Mouse (Mus musculus) lung, embryonic 16.5 days (tissue): ENCODE data around the gene Ifna1. TPM values are rescaled to one million over a fixed set of nuclear protein-coding genes. Genes with fewer than 3 reads are reported as not detected.

Experiments used
- ATAC-seq: fragments of 200-750 bp; cut with Nextera tagmentation; 2 replicates; pipeline ENCODE4 v1.8.0; 2017; ENCODE audit warnings: low read depth, mild to moderate bottlenecking, moderate library complexity
- H3K27ac ChIP-seq: fragments of 300-500 bp; sonication (generic); 2 replicates; pipeline ENCODE4 v1.5.1; 2014; ENCODE audit warnings: mild to moderate bottlenecking, control low read depth, low read length
- H3K27me3 ChIP-seq: fragments of 300-500 bp; sonication (generic); 2 replicates; pipeline ENCODE4 v1.6.1; 2014; ENCODE audit warnings: low read depth, low read length, mixed read lengths; ENCODE audit not compliant: control insufficient read depth, insufficient read depth
- H3K36me3 ChIP-seq: fragments of 300-500 bp; sonication (generic); 2 replicates; pipeline ENCODE4 v1.6.1; 2014; ENCODE audit warnings: low read length; ENCODE audit not compliant: control insufficient read depth, insufficient read depth
- H3K4me1 ChIP-seq: fragments of 300-500 bp; sonication (generic); replicated peaks from 2 replicates; pipeline ENCODE4 v1.6.1; 2014; ENCODE audit warnings: low read length, mixed read lengths; ENCODE audit not compliant: control insufficient read depth, insufficient read depth
- H3K4me2 ChIP-seq: fragments of 300-500 bp; sonication (generic); 2 replicates; pipeline ENCODE4 v1.6.1; 2014; ENCODE audit warnings: low read depth, low read length, control low read depth
- H3K4me3 ChIP-seq: fragments of 300-500 bp; sonication (generic); 2 replicates; pipeline ENCODE4 v1.5.1; 2014; ENCODE audit warnings: mild to moderate bottlenecking, low read length, control low read depth
- H3K9ac ChIP-seq: fragments of 300-500 bp; sonication (generic); 2 replicates; pipeline ENCODE4 v1.6.1; 2014; ENCODE audit warnings: low read length, control low read depth
- H3K9me3 ChIP-seq: fragments of 300-500 bp; sonication (generic); 2 replicates; pipeline ENCODE4 v1.6.1; 2016; ENCODE audit warnings: low read length; ENCODE audit not compliant: control insufficient read depth
- WGBS: fragments of 180-500 bp; shearing (Covaris S2); extraction: QIAGEN DNeasy Blood & Tissue Kit; methylation state at CpG from one replicate; pipeline ENCODE4 v1.1.7; 2014; 5-methylcytosine and 5-hydroxymethylcytosine counted together
- polyA plus RNA-seq: library from polyadenylated mRNA; unstranded; fragments of >200 nt; fragmentation: Nextera tagmentation; extraction: Ambion mirVana; gene quantifications from 2 replicates; pipeline ENCODE4 v1.2.1, GENCODE M21; 2015

Ifna1 gene
- polyA plus RNA-seq, 1 experiment from 2014 or later: not detected

DNA sequence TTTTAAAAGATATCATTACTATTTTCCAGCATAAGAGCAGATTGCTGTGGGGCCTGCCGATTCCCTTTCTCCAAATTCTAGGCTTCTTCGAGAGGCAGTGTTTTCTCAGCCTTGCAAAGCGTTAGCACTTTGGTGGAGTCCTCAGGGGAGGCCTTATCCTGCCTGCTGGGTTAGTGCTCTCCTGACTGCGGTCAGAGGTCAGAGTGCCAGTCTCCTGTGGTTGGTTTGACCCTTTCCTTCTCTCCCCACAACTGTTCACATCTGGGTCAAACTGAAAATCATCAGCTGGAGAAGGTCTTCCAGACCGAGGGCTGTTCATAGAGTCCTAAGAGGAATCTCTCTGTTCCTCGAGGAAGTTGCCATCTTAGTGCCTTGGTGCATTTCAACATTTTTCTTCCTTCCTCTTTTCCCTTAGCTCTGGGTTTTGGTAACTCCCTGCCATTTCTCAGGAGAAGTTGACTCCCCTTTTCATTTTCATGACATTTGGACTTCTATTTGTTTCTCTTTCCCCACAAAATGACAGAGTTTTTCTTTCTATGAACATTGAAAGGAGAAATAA lies 15.2 kb downstream of the Ifna1 start:
- Histone ChIP-seq H3K27me3 (peaks cover 21% of the 10 kb centered on the region; the same call in 1 of the 2 replicates), H3K4me2 (no peak overlapping the region)
- ATAC-seq: no peak

GRCm38 (mm10) chr4:88867366-88867925 lies 17.6 kb downstream of the Ifna1 start:
- WGBS: 2% methylated on average over 8 of the region's 8 CpGs
- no peak overlapping the region for H3K27ac ChIP-seq
- no peaks in the 10 kb centered on the region for H3K9me3 ChIP-seq
- H3K9ac ChIP-seq: no peak overlapping the region
- no peaks in the 10 kb centered on the region for H3K36me3 ChIP-seq
- H3K27me3 ChIP-seq: peaks cover 21% of the 10 kb centered on the region; the same call in 1 of the 2 replicates
- H3K4me1 ChIP-seq: peaks cover 6% of the 10 kb centered on the region
- ATAC-seq: peak; percentile 70
- peak overlapping the region; percentile 46 for H3K4me3 ChIP-seq
- peak overlapping the region; percentile 67 for H3K4me2 ChIP-seq

More for the DNA sequence above, 15.2 kb downstream of the Ifna1 start:
- Histone ChIP-seq H3K4me1 (peaks cover 6% of the 10 kb centered on the region), H3K4me3 (no peak overlapping the region), H3K36me3 (no peaks in the 10 kb centered on the region), H3K27ac (no peak overlapping the region), H3K9me3 (no peaks in the 10 kb centered on the region), H3K9ac (no peak overlapping the region)
- WGBS: 42% methylated on average over 6 of the region's 6 CpGs

GRCm38 (mm10) chr4:88867926-88868911 lies 18.3 kb downstream of the Ifna1 start:
- Histone ChIP-seq H3K27ac (no peak overlapping the region), H3K9me3 (no peaks in the 10 kb centered on the region), H3K4me2 (peak overlapping the region; percentile 67), H3K9ac (peak overlapping the region; percentile 31), H3K27me3 (peaks cover 14% of the 10 kb centered on the region; the same call in 1 of the 2 replicates), H3K4me1 (peaks cover 6% of the 10 kb centered on the region), H3K36me3 (no peaks in the 10 kb centered on the region), H3K4me3 (peak overlapping the region; percentile 46)
- 6% methylated on average over 31 of the region's 31 CpGs for WGBS
- peak; percentile 56 for ATAC-seq

GRCm38 (mm10) chr4:88872691-88873090 lies 22.8 kb downstream of the Ifna1 start:
- Histone ChIP-seq H3K27me3 (no peaks in the 10 kb centered on the region; the same call in 1 of the 2 replicates), H3K4me1 (peaks cover 4% of the 10 kb centered on the region), H3K9ac (no peak overlapping the region), H3K4me3 (no peak overlapping the region), H3K27ac (no peak overlapping the region), H3K36me3 (no peaks in the 10 kb centered on the region), H3K9me3 (no peaks in the 10 kb centered on the region), H3K4me2 (no peak overlapping the region)
- WGBS: 0% methylated on average over 2 of the region's 2 CpGs
- no peak for ATAC-seq

DNA sequence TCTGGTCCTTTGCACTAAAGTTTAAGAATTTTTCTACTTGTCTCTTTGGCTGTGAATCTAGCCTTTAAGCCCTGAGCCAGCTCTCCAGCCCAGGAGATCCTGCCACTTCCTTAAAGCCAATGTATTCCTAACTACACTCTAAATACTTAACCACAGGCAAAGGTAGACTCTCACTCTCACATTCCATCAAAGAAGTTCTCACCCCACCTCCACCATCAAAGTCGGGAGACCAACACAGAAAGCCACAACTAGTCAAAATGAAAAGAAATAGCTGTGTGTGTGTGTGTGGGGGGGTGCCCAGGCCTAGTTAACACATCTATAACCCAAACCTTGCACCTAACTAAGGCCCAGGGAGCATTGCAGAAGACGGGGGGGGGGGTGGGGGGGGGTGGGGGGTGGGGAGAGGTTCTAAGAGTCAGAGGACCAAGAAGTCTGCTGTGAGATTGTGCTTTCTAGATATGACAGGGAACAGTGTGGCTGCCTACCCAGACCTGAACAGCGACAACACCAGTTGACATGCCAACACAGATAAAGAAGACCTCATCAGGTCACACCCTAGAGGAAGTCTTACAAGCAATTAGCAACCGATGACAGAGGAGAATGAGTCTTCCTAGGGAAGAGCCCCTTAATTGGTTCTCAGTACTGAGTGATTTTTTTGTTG lies 25.7 kb downstream of the Ifna1 start:
- no peak overlapping the region for H3K27ac ChIP-seq
- H3K4me2 ChIP-seq: no peak overlapping the region
- H3K27me3 ChIP-seq: no peaks in the 10 kb centered on the region; the same call in 1 of the 2 replicates
- no peaks in the 10 kb centered on the region for H3K9me3 ChIP-seq
- no peak for ATAC-seq
- no peaks in the 10 kb centered on the region for H3K36me3 ChIP-seq
- no peaks in the 10 kb centered on the region for H3K4me1 ChIP-seq
- H3K9ac ChIP-seq: no peak overlapping the region
- WGBS: 52% methylated on average over 3 of the region's 4 CpGs
- no peak overlapping the region for H3K4me3 ChIP-seq

DNA sequence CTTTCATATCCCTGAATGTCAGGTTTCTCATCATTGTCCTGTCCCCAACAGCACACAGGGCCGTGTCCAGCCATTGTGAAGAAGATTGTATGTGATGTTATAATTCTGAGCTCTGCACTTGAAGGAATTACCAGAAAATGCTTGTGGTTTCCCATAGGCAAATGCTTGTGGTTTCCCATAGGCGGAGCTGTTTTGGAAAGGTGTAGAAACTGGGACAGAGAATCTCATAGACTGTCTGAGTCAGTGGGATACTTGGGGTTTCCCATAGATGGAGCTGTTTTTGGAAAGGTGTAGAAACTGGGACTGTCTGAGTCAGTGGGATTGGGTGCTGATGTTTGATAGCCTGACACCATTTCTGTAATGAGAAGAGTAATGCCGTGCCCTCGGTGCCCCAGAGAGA lies 26.6 kb downstream of the Ifna1 start:
- Histone ChIP-seq H3K4me2 (no peak overlapping the region), H3K9me3 (no peaks in the 10 kb centered on the region), H3K27ac (no peak overlapping the region), H3K27me3 (no peaks in the 10 kb centered on the region; the same call in 1 of the 2 replicates), H3K9ac (no peak overlapping the region), H3K4me3 (no peak overlapping the region), H3K36me3 (no peaks in the 10 kb centered on the region), H3K4me1 (no peaks in the 10 kb centered on the region)
- no peak for ATAC-seq
- 80% methylated on average over 4 of the region's 4 CpGs for WGBS

DNA sequence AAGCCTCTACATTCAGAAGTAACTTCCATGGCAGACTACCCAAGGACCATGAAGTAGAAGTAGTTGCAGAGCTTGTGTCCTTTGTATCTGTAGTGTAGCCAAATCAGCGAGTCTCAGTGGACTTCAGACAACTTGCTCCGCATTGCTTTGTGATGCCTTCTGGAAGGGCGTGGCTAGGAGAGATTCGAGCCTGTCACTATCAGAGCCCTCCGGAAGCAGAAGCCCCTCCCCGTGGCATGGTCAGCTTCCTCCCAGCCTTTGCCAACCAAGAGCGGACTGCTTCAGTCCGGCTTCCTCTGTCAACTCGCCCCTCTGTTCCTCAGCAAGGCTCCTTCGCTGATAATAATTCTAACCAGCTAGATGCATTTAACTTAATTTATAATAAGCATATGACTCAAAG lies 28.4 kb downstream of the Ifna1 start:
- H3K36me3 ChIP-seq: no peaks in the 10 kb centered on the region
- no peaks in the 10 kb centered on the region for H3K4me1 ChIP-seq
- no peak for ATAC-seq
- WGBS: 37% methylated on average over 10 of the region's 10 CpGs
- no peak overlapping the region for H3K9ac ChIP-seq
- H3K27me3 ChIP-seq: no peaks in the 10 kb centered on the region
- H3K4me3 ChIP-seq: no peak overlapping the region
- H3K4me2 ChIP-seq: no peak overlapping the region
- H3K9me3 ChIP-seq: no peaks in the 10 kb centered on the region
- H3K27ac ChIP-seq: no peak overlapping the region

DNA sequence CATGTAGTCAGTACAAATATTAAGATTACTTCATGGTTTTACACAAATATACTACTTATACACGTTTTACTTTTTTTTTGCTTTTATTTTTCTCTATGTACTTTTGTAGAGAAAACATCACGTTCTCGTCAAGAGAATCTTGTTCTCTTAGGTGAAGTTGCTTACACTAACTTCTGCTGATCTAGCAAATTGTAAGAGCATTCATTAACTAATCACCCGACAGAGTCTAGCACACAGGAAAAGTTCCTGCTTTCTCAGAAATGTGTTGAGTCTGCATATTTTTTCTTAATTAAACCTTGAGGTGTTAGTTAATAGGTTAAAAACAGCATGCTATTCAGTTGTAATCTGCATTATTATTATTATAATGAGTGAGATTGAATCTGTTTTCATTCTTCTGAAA lies 28.9 kb downstream of the Ifna1 start:
- 60% methylated on average over 4 of the region's 4 CpGs for WGBS

DNA sequence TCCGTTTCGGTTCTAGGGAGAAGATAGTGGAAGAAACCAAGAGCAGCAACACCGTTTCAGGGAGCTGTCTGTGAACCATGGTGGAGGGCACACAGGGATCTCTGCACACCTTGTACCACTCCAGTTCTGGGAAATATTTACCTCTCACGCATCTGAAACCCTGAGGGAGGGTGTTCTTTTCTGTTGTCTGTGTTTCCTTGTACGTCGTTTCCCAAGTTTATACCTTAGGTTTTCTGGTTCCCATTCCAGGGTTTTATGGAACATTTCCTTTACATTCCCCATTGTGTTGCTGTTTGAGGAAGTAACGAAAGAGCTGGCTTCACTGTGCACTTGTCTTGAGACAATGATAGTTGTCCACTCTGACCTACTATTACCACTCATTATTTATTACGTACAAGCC lies 30.2 kb downstream of the Ifna1 start, which contains the start of gene Ifne:
TSS of gene Ifne (minus strand) at position 101 of the 400 bp plus-strand sequence.
- Histone ChIP-seq H3K4me2 (no peak within 1 kb of the TSS), H3K9me3 (no peaks in the 10 kb centered on the region), H3K27me3 (no peaks in the 10 kb centered on the region), H3K9ac (no peak within 1 kb of the TSS), H3K27ac (no peak within 1 kb of the TSS), H3K4me1 (no peaks in the 10 kb centered on the region), H3K4me3 (no peak within 1 kb of the TSS), H3K36me3 (no peaks in the 10 kb centered on the region)
- 82% methylated on average over 8 of the region's 8 CpGs for WGBS
- no peak for ATAC-seq

More for the DNA sequence above, 28.9 kb downstream of the Ifna1 start:
- no peaks in the 10 kb centered on the region for H3K4me1 ChIP-seq
- no peak overlapping the region for H3K27ac ChIP-seq
- H3K27me3 ChIP-seq: no peaks in the 10 kb centered on the region
- no peak overlapping the region for H3K4me3 ChIP-seq
- no peaks in the 10 kb centered on the region for H3K9me3 ChIP-seq
- H3K9ac ChIP-seq: no peak overlapping the region
- no peaks in the 10 kb centered on the region for H3K36me3 ChIP-seq
- H3K4me2 ChIP-seq: no peak overlapping the region
- no peak for ATAC-seq
